Mouse (Mus musculus): ENCODE results near the gene Hist1h2ad. TPM values are rescaled to one million over a fixed set of nuclear protein-coding genes. Genes with fewer than 3 reads are reported as not detected.
A peak's percentile ranks its signal among the peaks of the same experiment; 100 is the strongest.
"Not testable (repeated sequence)": the region's sequence is repeated elsewhere in the genome, so short reads cannot be mapped to it uniquely, and the experiment has no call there.

The Hist1h2ad gene
- polyA plus RNA-seq, 1 experiment from 2014 or later, result 6.2 TPM

DNA sequence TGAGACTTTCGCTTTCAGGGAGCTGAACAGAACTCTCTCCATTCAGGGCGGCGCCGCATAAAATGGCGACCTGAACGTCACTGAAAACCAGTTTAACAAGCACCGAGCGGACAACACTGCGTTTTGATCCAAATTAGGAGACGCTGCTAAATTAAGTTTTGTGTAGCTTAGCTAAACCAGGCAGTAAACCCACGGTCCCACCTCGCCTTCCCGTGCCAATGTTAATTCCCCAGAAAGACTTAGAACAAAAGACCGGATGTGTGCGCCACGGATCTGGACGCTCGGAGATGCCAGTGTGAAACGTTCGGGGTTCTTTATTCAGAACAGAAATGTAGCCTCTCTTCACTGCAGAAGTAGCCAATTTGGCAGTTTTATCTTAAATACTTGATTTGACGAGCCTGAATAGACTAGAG lies 10.9 kb downstream of the Hist1h2ad start:
- peaks cover 21% of the 10 kb centered on the region; the same call in 1 of the 2 replicates for H3K4me1 ChIP-seq (ENCODE audit: control insufficient read depth, insufficient read depth, low read length)
- 0 out of 2 replicates have a peak, but pooled peaks have one; percentile 15 for ATAC-seq (ENCODE audit: insufficient number of reproducible peaks, insufficient read depth, low FRiP score, low read depth)
- peak overlapping the region; percentile 69 for H3K4me2 ChIP-seq (replicated peaks; ENCODE audit: low read depth, low read length)
- H3K9ac ChIP-seq (replicated peaks; ENCODE audit: low read depth, low read length), result peak overlapping the region; percentile 60
- peak overlapping the region; percentile 38 for H3K4me3 ChIP-seq (ENCODE audit: low read depth, low read length)
- H3K36me3 ChIP-seq (ENCODE audit: control insufficient read depth, insufficient read depth, low read length), result no peaks in the 10 kb centered on the region
- under 1% methylated on average over 21 of the region's 21 CpGs for WGBS
- H3K27me3 ChIP-seq (ENCODE audit: control insufficient read depth, insufficient read depth, low read length), result no peaks in the 10 kb centered on the region
- no peaks in the 10 kb centered on the region for H3K9me3 ChIP-seq (ENCODE audit: control insufficient read depth, low read depth, low read length)
- peak overlapping the region; percentile 96 for H3K27ac ChIP-seq (ENCODE audit: low read length)

DNA sequence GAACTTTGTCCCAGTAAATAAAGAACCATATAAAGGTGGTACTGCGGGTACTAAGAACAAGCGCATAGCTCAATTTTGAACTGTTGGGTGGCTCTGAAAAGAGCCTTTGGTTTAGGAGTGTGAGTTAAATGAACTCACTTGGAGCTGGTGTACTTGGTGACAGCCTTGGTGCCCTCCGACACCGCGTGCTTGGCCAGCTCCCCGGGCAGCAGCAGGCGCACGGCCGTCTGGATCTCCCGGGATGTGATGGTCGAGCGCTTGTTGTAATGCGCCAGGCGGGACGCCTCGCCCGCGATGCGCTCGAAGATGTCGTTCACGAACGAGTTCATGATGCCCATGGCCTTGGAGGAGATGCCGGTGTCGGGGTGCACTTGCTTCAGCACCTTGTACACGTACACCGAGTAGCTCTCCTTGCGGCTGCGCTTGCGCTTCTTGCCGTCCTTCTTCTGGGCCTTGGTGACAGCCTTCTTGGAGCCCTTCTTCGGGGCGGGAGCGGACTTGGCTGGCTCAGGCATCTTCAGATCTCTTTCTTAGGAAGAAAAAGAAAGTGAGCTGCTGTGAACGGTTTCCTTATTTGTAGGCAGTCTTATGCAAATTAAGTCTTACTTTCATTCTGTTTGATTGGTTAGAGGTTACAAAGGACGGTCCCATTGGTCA lies 11.4 kb downstream of the Hist1h2ad start:
- peak overlapping the region; percentile 60 for H3K9ac ChIP-seq (replicated peaks; ENCODE audit: low read depth, low read length)

DNA sequence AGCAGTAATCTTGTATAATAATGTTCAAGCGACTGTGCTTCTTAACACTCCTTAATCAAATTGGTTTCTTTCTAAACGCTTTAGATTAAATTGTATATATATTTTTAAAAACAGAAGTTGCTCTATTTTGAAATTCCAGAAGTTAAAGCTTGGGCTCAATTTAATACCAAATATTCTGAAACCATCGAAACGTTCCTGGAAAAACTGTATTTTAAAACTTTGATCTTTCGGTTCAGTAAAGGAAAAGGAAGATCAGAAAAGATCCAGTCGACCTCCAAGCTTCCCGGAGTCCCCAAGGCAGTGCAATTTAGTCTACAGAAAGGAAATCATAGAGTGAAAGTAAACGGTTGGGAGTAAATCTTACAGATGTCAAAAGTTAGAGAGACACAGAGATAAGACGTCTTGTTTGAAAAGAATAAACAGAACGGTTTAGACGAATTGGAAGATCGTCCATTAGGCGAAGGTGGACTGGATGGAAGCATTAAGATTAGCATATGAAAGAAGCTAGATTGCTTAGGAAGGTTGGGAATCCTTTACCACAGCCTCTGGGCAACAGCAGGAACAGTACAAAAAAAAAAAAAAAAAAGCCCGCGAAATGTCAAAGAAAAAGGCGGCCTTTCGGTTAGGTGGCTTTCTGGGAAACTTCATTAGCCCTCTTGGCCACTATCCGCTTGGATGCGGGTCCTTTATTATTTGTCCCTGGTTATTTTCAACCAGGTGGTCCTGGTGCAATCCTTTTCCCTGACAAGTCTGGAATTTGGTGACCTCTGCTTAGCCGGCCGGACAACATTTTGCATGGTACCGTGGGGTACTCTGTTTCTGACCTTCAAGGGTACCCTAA lies 12.1 kb downstream of the Hist1h2ad start:
- WGBS, result under 1% methylated on average over 21 of the region's 22 CpGs
- H3K9me3 ChIP-seq (ENCODE audit: control insufficient read depth, low read depth, low read length), result no peaks in the 10 kb centered on the region
- H3K4me3 ChIP-seq (ENCODE audit: low read depth, low read length), result peak overlapping the region; percentile 38
- H3K27ac ChIP-seq (ENCODE audit: low read length), result peak overlapping the region; percentile 98
- no peak for ATAC-seq (ENCODE audit: insufficient number of reproducible peaks, insufficient read depth, low FRiP score, low read depth)
- H3K9ac ChIP-seq (replicated peaks; ENCODE audit: low read depth, low read length), result peak overlapping the region; percentile 31; the same call in 1 of the 2 replicates
- peaks cover 18% of the 10 kb centered on the region; the same call in 1 of the 2 replicates for H3K4me1 ChIP-seq (ENCODE audit: control insufficient read depth, insufficient read depth, low read length)
- H3K4me2 ChIP-seq (replicated peaks; ENCODE audit: low read depth, low read length), result peak overlapping the region; percentile 69
- H3K36me3 ChIP-seq (ENCODE audit: control insufficient read depth, insufficient read depth, low read length), result no peaks in the 10 kb centered on the region
- no peaks in the 10 kb centered on the region for H3K27me3 ChIP-seq (ENCODE audit: control insufficient read depth, insufficient read depth, low read length)

More for the DNA sequence above, 11.4 kb downstream of the Hist1h2ad start:
- not testable (repeated sequence) for H3K36me3 ChIP-seq (ENCODE audit: control insufficient read depth, insufficient read depth, low read length); H3K27me3 ChIP-seq (ENCODE audit: control insufficient read depth, insufficient read depth, low read length); H3K9me3 ChIP-seq (ENCODE audit: control insufficient read depth, low read depth, low read length)
- Histone ChIP-seq H3K27ac (ENCODE audit: low read length) (peak overlapping the region; percentile 96), H3K4me3 (ENCODE audit: low read depth, low read length) (peak overlapping the region; percentile 38), H3K4me2 (replicated peaks; ENCODE audit: low read depth, low read length) (peak overlapping the region; percentile 69), H3K4me1 (ENCODE audit: control insufficient read depth, insufficient read depth, low read length) (peaks cover 21% of the 10 kb centered on the region; the same call in 1 of the 2 replicates)
- under 1% methylated on average over 29 of the region's 36 CpGs for WGBS
- peak; percentile 87 for ATAC-seq (ENCODE audit: insufficient number of reproducible peaks, insufficient read depth, low FRiP score, low read depth)

GRCm38 (mm10) chr13:23586940-23587225 lies 12.7 kb downstream of the Hist1h2ad start:
- peak overlapping the region; percentile 31; the same call in 1 of the 2 replicates for H3K9ac ChIP-seq (replicated peaks; ENCODE audit: low read depth, low read length)
- peak overlapping the region; percentile 38 for H3K4me3 ChIP-seq (ENCODE audit: low read depth, low read length)
- peaks cover 18% of the 10 kb centered on the region; the same call in 1 of the 2 replicates for H3K4me1 ChIP-seq (ENCODE audit: control insufficient read depth, insufficient read depth, low read length)
- no peak for ATAC-seq (ENCODE audit: insufficient number of reproducible peaks, insufficient read depth, low FRiP score, low read depth)
- no peaks in the 10 kb centered on the region for H3K36me3 ChIP-seq (ENCODE audit: control insufficient read depth, insufficient read depth, low read length)
- no peaks in the 10 kb centered on the region for H3K9me3 ChIP-seq (ENCODE audit: control insufficient read depth, low read depth, low read length)
- H3K27ac ChIP-seq (ENCODE audit: low read length), result peak overlapping the region; percentile 98
- 4% methylated on average over 1 of the region's 1 CpGs for WGBS
- no peaks in the 10 kb centered on the region for H3K27me3 ChIP-seq (ENCODE audit: control insufficient read depth, insufficient read depth, low read length)
- peak overlapping the region; percentile 69 for H3K4me2 ChIP-seq (replicated peaks; ENCODE audit: low read depth, low read length)

DNA sequence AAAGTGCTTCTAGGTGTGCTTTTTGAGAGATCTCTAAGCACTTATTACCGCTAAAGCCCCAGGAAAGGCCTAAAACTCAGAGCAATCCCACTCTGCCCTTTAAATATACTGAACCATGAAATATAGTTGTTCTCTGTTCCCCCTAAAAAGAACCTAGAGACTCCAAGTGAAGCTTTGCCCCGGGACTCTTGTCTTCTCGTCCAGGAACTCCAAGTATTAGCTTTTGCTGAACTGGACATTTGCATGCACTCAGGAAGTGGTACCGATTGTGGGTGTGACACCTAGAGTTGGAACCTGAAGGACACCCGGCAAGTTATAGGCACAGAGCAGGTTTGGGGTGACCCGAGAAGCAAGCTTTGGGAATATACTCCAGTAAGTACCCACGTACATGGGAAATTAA lies 17.0 kb downstream of the Hist1h2ad start:
- H3K4me1 ChIP-seq (ENCODE audit: control insufficient read depth, insufficient read depth, low read length), result no peaks in the 10 kb centered on the region
- no peak overlapping the region for H3K27ac ChIP-seq (ENCODE audit: low read length)
- H3K9me3 ChIP-seq (ENCODE audit: control insufficient read depth, low read depth, low read length), result no peaks in the 10 kb centered on the region
- no peak overlapping the region for H3K4me3 ChIP-seq (ENCODE audit: low read depth, low read length)
- H3K27me3 ChIP-seq (ENCODE audit: control insufficient read depth, insufficient read depth, low read length), result no peaks in the 10 kb centered on the region
- no peaks in the 10 kb centered on the region for H3K36me3 ChIP-seq (ENCODE audit: control insufficient read depth, insufficient read depth, low read length)
- WGBS, result 92% methylated on average over 7 of the region's 7 CpGs
- ATAC-seq (ENCODE audit: insufficient number of reproducible peaks, insufficient read depth, low FRiP score, low read depth), result no peak
- no peak overlapping the region for H3K4me2 ChIP-seq (replicated peaks; ENCODE audit: low read depth, low read length)
- no peak overlapping the region for H3K9ac ChIP-seq (replicated peaks; ENCODE audit: low read depth, low read length)

- not testable (repeated sequence) for H3K4me3 ChIP-seq (ENCODE audit: low read depth, low read length); H3K4me1 ChIP-seq (ENCODE audit: control insufficient read depth, insufficient read depth, low read length); H3K27ac ChIP-seq (ENCODE audit: low read length); H3K27me3 ChIP-seq (ENCODE audit: control insufficient read depth, insufficient read depth, low read length); H3K36me3 ChIP-seq (ENCODE audit: control insufficient read depth, insufficient read depth, low read length); H3K9ac ChIP-seq (replicated peaks; ENCODE audit: low read depth, low read length); H3K4me2 ChIP-seq (replicated peaks; ENCODE audit: low read depth, low read length); H3K9me3 ChIP-seq (ENCODE audit: control insufficient read depth, low read depth, low read length); ATAC-seq (ENCODE audit: insufficient number of reproducible peaks, insufficient read depth, low FRiP score, low read depth)
- WGBS, result 85% methylated on average over 7 of the region's 7 CpGs
Observed at GRCm38 (mm10) chr13:23591886-23592285, 17.7 kb downstream of the Hist1h2ad start.

DNA sequence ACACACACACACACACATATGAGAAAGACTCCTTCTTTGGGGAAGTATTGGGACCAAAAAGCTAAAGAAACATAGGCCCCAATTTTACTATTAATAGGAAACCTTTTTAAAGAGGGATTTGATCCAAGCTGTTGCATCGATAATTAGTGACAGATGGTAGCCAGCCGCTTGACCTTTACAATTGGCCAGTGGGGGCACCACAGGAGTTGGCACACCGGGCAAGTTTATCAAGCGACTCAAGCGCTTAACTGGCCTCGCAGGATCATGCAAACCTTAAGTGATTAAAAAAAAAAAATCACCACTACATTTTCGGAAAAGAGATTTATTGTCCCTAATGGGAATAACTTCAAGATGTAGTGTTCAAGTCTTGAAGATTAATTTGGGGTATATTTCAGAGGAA lies 18.4 kb downstream of the Hist1h2ad start:
- Histone ChIP-seq H3K4me3 (ENCODE audit: low read depth, low read length) (no peak overlapping the region), H3K4me2 (replicated peaks; ENCODE audit: low read depth, low read length) (no peak overlapping the region), H3K9me3 (ENCODE audit: control insufficient read depth, low read depth, low read length) (no peaks in the 10 kb centered on the region), H3K4me1 (ENCODE audit: control insufficient read depth, insufficient read depth, low read length) (no peaks in the 10 kb centered on the region), H3K36me3 (ENCODE audit: control insufficient read depth, insufficient read depth, low read length) (no peaks in the 10 kb centered on the region), H3K27ac (ENCODE audit: low read length) (no peak overlapping the region; the same call in 1 of the 2 replicates), H3K9ac (replicated peaks; ENCODE audit: low read depth, low read length) (no peak overlapping the region), H3K27me3 (ENCODE audit: control insufficient read depth, insufficient read depth, low read length) (no peaks in the 10 kb centered on the region)
- ATAC-seq (ENCODE audit: insufficient number of reproducible peaks, insufficient read depth, low FRiP score, low read depth), result no peak
- 82% methylated on average over 7 of the region's 7 CpGs for WGBS

DNA sequence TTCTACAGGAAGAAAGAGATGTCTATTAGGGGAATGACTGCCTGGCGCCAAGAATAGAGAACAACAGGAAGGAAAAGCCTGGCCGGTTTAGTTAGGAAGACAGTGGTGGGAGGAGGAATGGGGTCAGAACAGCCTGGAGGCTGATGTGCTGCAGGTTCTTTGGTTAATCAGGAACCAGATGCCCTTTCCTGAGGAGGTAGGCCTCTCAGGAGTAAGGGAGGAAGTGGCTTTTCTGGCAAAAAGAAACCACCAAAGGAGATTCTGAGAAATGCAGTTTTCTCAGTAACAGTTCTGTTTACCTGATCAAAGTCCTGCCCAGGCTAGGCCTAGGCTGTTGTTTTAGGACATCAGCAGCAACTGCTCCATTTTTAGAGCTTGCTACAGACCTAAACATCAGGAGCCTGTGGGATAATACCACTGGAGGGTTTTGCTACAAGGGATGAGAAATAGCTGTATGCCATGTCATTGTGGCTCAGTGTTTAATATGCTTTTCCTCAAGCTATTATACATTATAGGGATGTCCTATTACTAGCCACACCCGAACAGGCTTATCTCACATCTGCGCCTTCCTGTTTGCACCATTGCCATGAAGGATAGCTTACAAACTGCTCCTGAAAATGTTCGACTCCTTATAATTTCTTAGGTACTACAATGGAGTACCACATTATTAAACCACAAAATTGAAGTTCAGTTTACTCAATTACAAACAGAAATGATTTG lies 19.0 kb downstream of the Hist1h2ad start:
- Histone ChIP-seq H3K9ac (replicated peaks; ENCODE audit: low read depth, low read length) (no peak overlapping the region), H3K4me3 (ENCODE audit: low read depth, low read length) (no peak overlapping the region), H3K4me2 (replicated peaks; ENCODE audit: low read depth, low read length) (no peak overlapping the region), H3K4me1 (ENCODE audit: control insufficient read depth, insufficient read depth, low read length) (no peaks in the 10 kb centered on the region), H3K36me3 (ENCODE audit: control insufficient read depth, insufficient read depth, low read length) (no peaks in the 10 kb centered on the region), H3K27me3 (ENCODE audit: control insufficient read depth, insufficient read depth, low read length) (no peaks in the 10 kb centered on the region), H3K27ac (ENCODE audit: low read length) (peak overlapping the region; percentile 41; the same call in 1 of the 2 replicates), H3K9me3 (ENCODE audit: control insufficient read depth, low read depth, low read length) (no peaks in the 10 kb centered on the region)
- ATAC-seq (ENCODE audit: insufficient number of reproducible peaks, insufficient read depth, low FRiP score, low read depth), result no peak
- 61% methylated on average over 5 of the region's 5 CpGs for WGBS

Measured in stomach, embryonic 14.5 days (tissue).